Mouse (Mus musculus): ENCODE results near the gene Mars2.
A peak's percentile ranks its signal among the peaks of the same experiment; 100 is the strongest.

Gene Mars2

GRCm38 (mm10) chr1:55236890-55237642 lies at the start of gene Mars2:
Gene Mars2 (plus strand): TSS chr1:55237177.
- DNase-seq (ENCODE audit: low spot score), result peak; percentile 90

GRCm38 (mm10) chr1:55192015-55192414 lies 45.0 kb upstream of the Mars2 start:
- DNase-seq (ENCODE audit: low spot score), result no peak

GRCm38 (mm10) chr1:55192824-55193223 lies 44.2 kb upstream of the Mars2 start:
- no peak for DNase-seq (ENCODE audit: low spot score)

- no peak for DNase-seq (ENCODE audit: low spot score)
Measured at GRCm38 (mm10) chr1:55193316-55193715, 43.7 kb upstream of the Mars2 start.

- no peak for DNase-seq (ENCODE audit: low spot score)
Measured at GRCm38 (mm10) chr1:55194064-55194915, 42.7 kb upstream of the Mars2 start.

GRCm38 (mm10) chr1:55195021-55195420 lies 42.0 kb upstream of the Mars2 start:
- no peak for DNase-seq (ENCODE audit: low spot score)

- DNase-seq (ENCODE audit: low spot score), result no peak
Measured at GRCm38 (mm10) chr1:55196327-55197003, 40.5 kb upstream of the Mars2 start.

- no peak for DNase-seq (ENCODE audit: low spot score)
Measured at GRCm38 (mm10) chr1:55198719-55199118, 38.3 kb upstream of the Mars2 start.

GRCm38 (mm10) chr1:55201850-55202752 lies 34.9 kb upstream of the Mars2 start:
- no peak for DNase-seq (ENCODE audit: low spot score)

GRCm38 (mm10) chr1:55205808-55206327 lies 31.1 kb upstream of the Mars2 start:
- DNase-seq (ENCODE audit: low spot score), result no peak

GRCm38 (mm10) chr1:55207561-55207960 lies 29.4 kb upstream of the Mars2 start:
- no peak for DNase-seq (ENCODE audit: low spot score)

GRCm38 (mm10) chr1:55208500-55209140 lies 28.4 kb upstream of the Mars2 start:
- DNase-seq (ENCODE audit: low spot score), result no peak

- DNase-seq (ENCODE audit: low spot score), result peak; percentile 43
Measured at GRCm38 (mm10) chr1:55210202-55210965, 26.6 kb upstream of the Mars2 start.

GRCm38 (mm10) chr1:55211081-55211480 lies 25.9 kb upstream of the Mars2 start:
- no peak for DNase-seq (ENCODE audit: low spot score)

GRCm38 (mm10) chr1:55212771-55213170 lies 24.2 kb upstream of the Mars2 start:
- no peak for DNase-seq (ENCODE audit: low spot score)

- no peak for DNase-seq (ENCODE audit: low spot score)
Measured at GRCm38 (mm10) chr1:55213475-55213874, 23.5 kb upstream of the Mars2 start.

- no peak for DNase-seq (ENCODE audit: low spot score)
Measured at GRCm38 (mm10) chr1:55213936-55214335, 23.0 kb upstream of the Mars2 start.

- DNase-seq (ENCODE audit: low spot score), result peak; percentile 55
Measured at GRCm38 (mm10) chr1:55215185-55215813, 21.7 kb upstream of the Mars2 start.

- DNase-seq (ENCODE audit: low spot score), result no peak
Measured at GRCm38 (mm10) chr1:55217191-55217590, 19.8 kb upstream of the Mars2 start.

GRCm38 (mm10) chr1:55221352-55221751 lies 15.6 kb upstream of the Mars2 start:
- DNase-seq (ENCODE audit: low spot score), result no peak
